Mouse (Mus musculus) heart, adult 2 months (tissue): ENCODE data around the gene Shisal2a.

Experiments used
- CTCF ChIP-seq: fragments of 200-600 bp; IDR thresholded peaks from 2 replicates; pipeline ENCODE4 v1.8.1; 2022; ENCODE audit warnings: antibody characterized with exemption, mild to moderate bottlenecking, moderate library complexity
- EP300 ChIP-seq: fragments of 200-500 bp; IDR thresholded peaks from 2 replicates; pipeline ENCODE4 v1.6.1; 2011; ENCODE audit warnings: low read depth, low read length, control low read depth; ENCODE audit not compliant: insufficient read depth
- POLR2A ChIP-seq: fragments of 200-500 bp; IDR thresholded peaks from 2 replicates; pipeline ENCODE4 v1.6.1; 2011; ENCODE audit warnings: mild to moderate bottlenecking, low read depth, low read length, control low read depth; ENCODE audit not compliant: insufficient read depth

DNA sequence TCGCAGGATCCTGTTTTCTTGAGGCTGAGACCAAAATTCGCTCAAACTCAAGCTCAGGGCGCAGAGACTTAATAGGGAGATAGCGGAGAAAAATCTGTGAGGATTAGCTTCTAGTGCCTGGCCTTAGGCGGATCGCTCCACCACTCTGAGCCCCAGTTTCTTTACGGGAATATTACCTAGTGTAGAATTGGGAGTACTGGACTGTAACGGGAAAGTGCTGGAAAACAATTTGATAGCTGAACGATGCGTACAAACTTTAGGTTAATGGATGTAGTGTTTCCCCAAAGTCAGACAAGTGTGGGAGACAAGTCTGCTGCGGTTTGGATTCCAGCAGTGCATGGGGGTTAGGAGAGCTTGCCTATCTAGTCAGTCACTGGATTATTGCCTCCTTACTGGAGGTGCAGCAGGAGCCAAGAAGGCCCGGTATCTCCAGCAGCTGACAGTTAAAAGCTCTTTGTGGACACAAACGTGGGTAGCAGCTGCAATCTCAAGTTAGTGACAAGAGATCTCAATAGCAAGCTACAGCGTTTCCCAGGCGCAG is 23.8 kb upstream of the Shisal2a start, which contains the start of gene Gpx7:
- TF ChIP-seq POLR2A (no peak), CTCF (no peak), EP300 (no peak)
